Mouse (Mus musculus): ENCODE measurements around the gene Ckap2l. TPM values are rescaled to one million over a fixed set of nuclear protein-coding genes. Genes with fewer than 3 reads are reported as not detected.

Gene Ckap2l
- polyA plus RNA-seq, 1 experiment: 58.1 TPM

DNA sequence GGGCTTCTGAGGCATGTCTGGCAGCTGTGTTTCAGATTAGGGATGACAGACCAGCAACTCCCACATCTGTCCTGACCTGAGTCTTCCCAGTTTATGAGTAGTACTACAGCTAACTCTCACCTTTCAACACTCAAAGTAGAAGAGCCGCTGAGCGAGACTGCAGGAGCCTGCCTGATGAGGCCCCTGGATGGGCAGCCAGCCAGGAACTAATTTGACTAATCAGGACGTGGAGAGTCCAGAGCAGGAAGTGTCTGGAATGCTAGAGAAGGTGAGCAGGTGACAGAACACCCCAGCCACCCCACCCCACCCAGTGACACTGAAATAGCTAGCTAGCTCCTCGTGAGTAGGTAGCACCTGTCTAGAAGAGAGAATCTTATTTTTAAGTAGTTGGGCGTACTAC, 51.4 kb downstream of the Ckap2l start:
- TF ChIP-seq POLR2A (IDR thresholded peaks at IDR 0.05; ENCODE audit: insufficient read depth, low read length): no peak
- TF ChIP-seq EP300 (IDR thresholded peaks at IDR 0.05; ENCODE audit: insufficient read depth, low read depth, low read length): peak; percentile 96
- Histone ChIP-seq H3K4me1 (ENCODE audit: control insufficient read depth, insufficient read depth, low read length) (peaks cover 10% of the 10 kb centered on the region), H3K9ac (ENCODE audit: low read depth, poor library complexity, severe bottlenecking) (peak overlapping the region; percentile 56), H3K36me3 (ENCODE audit: control insufficient read depth, insufficient read depth, low read length, poor library complexity, severe bottlenecking) (no peaks in the 10 kb centered on the region), H3K27ac (ENCODE audit: insufficient read depth, low read length) (peak overlapping the region; percentile 97), H3K9me3 (replicated peaks; ENCODE audit: control insufficient read depth, insufficient read depth, low read length, poor library complexity, severe bottlenecking) (no peaks in the 10 kb centered on the region), H3K4me3 (ENCODE audit: low read depth, low read length) (0 out of 2 replicates have a peak overlapping the region, but pooled peaks have one; percentile 21), H3K27me3 (ENCODE audit: control insufficient read depth, insufficient read depth, low read length, poor library complexity, severe bottlenecking) (no peaks in the 10 kb centered on the region)

DNA sequence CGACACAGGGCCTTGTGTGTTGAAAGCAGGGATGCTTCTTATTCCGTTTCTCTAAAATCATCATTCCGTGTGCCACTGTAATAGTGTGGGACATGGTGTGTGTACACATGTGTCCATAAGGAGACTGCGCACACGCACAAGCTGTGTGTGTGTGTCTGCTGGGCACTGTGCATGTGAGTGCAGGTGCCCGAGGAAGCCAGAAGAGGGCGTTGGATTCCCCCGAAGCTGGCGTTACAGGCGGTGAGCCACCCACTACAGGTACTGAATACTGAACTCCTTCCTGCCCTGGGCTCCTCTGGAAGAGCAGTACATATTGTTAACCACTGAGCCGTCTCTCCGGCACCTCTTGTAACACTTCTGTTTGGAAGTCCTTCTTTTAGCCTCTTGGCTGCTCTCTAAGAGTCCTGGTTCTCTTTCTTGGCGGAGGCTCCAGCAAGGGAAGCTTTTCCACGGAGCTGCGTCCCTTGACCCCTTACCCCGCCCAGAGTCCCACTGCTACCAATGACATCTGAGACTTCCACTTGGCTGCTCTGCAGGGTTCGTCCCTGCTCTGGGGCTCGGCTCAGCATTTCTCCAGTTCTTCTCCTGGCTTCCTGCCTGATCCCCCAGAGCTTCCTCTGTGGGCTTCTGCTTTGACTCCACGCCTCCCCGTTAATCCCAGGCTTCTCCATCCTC, 52.4 kb downstream of the Ckap2l start:
- Histone ChIP-seq H3K27me3 (ENCODE audit: control insufficient read depth, insufficient read depth, low read length, poor library complexity, severe bottlenecking) (no peaks in the 10 kb centered on the region), H3K4me3 (ENCODE audit: low read depth, low read length) (peak overlapping the region; percentile 55), H3K36me3 (ENCODE audit: control insufficient read depth, insufficient read depth, low read length, poor library complexity, severe bottlenecking) (no peaks in the 10 kb centered on the region), H3K9ac (ENCODE audit: low read depth, poor library complexity, severe bottlenecking) (peak overlapping the region; percentile 56), H3K9me3 (replicated peaks; ENCODE audit: control insufficient read depth, insufficient read depth, low read length, poor library complexity, severe bottlenecking) (no peaks in the 10 kb centered on the region), H3K4me1 (ENCODE audit: control insufficient read depth, insufficient read depth, low read length) (peaks cover 10% of the 10 kb centered on the region), H3K27ac (ENCODE audit: insufficient read depth, low read length) (peak overlapping the region; percentile 92)
- TF ChIP-seq POLR2A (IDR thresholded peaks at IDR 0.05; ENCODE audit: insufficient read depth, low read length): no peak
- TF ChIP-seq CTCF (IDR thresholded peaks at IDR 0.05; ENCODE audit: low read depth, low read length): peak; percentile 66
- 0 out of 2 replicates have a peak, but pooled peaks have one; percentile 64 for TF ChIP-seq EP300 (IDR thresholded peaks at IDR 0.05; ENCODE audit: insufficient read depth, low read depth, low read length)

DNA sequence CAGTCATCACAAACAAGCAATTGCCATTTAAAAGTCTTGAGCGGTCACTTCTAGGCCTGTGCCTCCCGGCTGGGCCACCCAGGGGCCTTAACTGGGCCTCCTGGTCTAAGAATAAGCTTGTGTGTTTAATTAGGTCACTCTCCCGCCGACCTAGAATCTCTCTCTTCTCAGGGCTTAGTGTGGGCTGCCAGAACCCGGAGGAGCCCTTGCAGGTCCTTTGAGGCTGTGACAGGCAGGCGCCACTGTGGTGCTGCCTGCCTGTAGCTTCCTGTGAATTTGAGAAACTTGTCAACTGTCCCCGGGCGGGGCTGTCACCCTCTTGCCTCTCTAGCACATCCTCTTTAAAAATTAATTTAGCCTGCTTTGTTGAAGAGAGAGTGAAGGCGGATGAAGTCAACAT, 53.2 kb downstream of the Ckap2l start:
- Histone ChIP-seq H3K4me3 (ENCODE audit: low read depth, low read length) (no peak overlapping the region), H3K27ac (ENCODE audit: insufficient read depth, low read length) (peak overlapping the region; percentile 92), H3K4me1 (ENCODE audit: control insufficient read depth, insufficient read depth, low read length) (peaks cover 10% of the 10 kb centered on the region), H3K9me3 (replicated peaks; ENCODE audit: control insufficient read depth, insufficient read depth, low read length, poor library complexity, severe bottlenecking) (no peaks in the 10 kb centered on the region), H3K36me3 (ENCODE audit: control insufficient read depth, insufficient read depth, low read length, poor library complexity, severe bottlenecking) (no peaks in the 10 kb centered on the region), H3K9ac (ENCODE audit: low read depth, poor library complexity, severe bottlenecking) (peak overlapping the region; percentile 13; the same call in 1 of the 2 replicates), H3K27me3 (ENCODE audit: control insufficient read depth, insufficient read depth, low read length, poor library complexity, severe bottlenecking) (no peaks in the 10 kb centered on the region)
- TF ChIP-seq CTCF (IDR thresholded peaks at IDR 0.05; ENCODE audit: low read depth, low read length) (no peak), EP300 (IDR thresholded peaks at IDR 0.05; ENCODE audit: insufficient read depth, low read depth, low read length) (0 out of 2 replicates have a peak, but pooled peaks have one; percentile 12), POLR2A (IDR thresholded peaks at IDR 0.05; ENCODE audit: insufficient read depth, low read length) (no peak)

DNA sequence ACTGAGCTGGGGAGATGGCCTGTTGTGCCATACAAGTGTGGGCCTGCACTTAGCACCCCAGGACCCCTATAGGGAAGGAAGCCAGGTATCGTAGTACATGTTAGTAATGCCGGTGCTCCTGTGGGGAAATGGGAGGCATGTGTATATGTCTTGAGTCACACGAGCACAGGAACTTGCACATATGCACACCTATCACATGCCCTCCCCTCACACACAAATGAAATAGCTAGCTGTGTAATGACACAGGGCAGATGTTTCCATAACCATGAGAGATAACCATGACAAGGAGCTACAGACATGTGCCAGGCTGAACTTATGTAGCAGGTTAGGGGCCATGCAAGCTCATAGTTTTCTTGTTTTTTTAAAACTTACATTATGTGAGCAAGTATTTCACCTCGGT, 54.0 kb downstream of the Ckap2l start:
- no peak for TF ChIP-seq CTCF (IDR thresholded peaks at IDR 0.05; ENCODE audit: low read depth, low read length)
- Histone ChIP-seq H3K9ac (ENCODE audit: low read depth, poor library complexity, severe bottlenecking) (no peak overlapping the region), H3K4me1 (ENCODE audit: control insufficient read depth, insufficient read depth, low read length) (peaks cover 10% of the 10 kb centered on the region), H3K9me3 (replicated peaks; ENCODE audit: control insufficient read depth, insufficient read depth, low read length, poor library complexity, severe bottlenecking) (no peaks in the 10 kb centered on the region), H3K27ac (ENCODE audit: insufficient read depth, low read length) (peak overlapping the region; percentile 94), H3K4me3 (ENCODE audit: low read depth, low read length) (no peak overlapping the region), H3K27me3 (ENCODE audit: control insufficient read depth, insufficient read depth, low read length, poor library complexity, severe bottlenecking) (no peaks in the 10 kb centered on the region), H3K36me3 (ENCODE audit: control insufficient read depth, insufficient read depth, low read length, poor library complexity, severe bottlenecking) (no peaks in the 10 kb centered on the region)

DNA sequence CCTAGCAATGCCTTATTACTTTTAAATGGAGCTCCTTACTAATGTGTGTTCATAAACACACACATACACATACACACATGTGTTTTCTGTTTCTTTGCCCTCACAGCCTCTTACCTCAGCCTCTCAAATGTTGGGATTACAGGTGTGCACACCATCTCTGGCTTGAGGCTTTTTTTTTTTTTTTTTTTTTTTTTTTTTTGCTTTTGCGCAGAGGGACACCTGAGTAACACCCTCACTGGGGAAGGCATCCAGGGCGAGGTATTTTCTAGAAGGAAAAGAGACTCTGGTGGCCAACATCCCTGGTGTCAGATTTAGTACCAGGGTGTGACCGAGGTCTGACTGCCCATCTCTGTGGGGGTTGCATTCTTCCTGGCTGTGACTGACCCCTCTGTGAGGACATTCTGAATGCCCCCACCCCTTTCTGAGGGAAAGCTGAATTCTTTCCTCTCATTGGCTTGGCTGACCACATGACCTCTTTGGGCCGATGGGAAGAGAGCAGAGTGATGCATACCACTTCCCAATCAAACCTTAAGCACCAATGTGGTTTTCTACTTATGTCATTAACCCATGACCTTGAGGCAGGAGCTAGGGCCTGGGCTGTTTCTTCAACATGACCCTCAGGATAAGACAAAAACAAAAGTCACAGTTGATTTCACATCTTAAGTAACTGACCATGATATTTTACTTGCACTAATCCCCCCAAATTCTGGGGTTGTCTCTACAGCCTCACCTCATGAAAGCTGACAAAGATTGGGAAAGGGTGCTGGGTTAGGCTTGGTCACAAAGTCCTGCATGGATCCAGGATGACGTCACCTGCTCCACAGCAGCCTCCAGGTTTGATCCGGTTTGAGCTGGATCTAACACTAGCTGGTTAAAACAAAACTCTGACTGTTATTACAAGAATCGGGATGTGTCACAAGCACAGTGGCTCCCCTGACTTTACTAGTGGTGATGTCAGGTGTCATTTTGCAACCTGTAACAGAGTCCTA, 54.9 kb downstream of the Ckap2l start:
- Histone ChIP-seq H3K9me3 (replicated peaks; ENCODE audit: control insufficient read depth, insufficient read depth, low read length, poor library complexity, severe bottlenecking) (no peaks in the 10 kb centered on the region), H3K9ac (ENCODE audit: low read depth, poor library complexity, severe bottlenecking) (peak overlapping the region; percentile 1; the same call in 1 of the 2 replicates), H3K36me3 (ENCODE audit: control insufficient read depth, insufficient read depth, low read length, poor library complexity, severe bottlenecking) (no peaks in the 10 kb centered on the region), H3K27me3 (ENCODE audit: control insufficient read depth, insufficient read depth, low read length, poor library complexity, severe bottlenecking) (no peaks in the 10 kb centered on the region), H3K4me1 (ENCODE audit: control insufficient read depth, insufficient read depth, low read length) (peaks cover 10% of the 10 kb centered on the region), H3K4me3 (ENCODE audit: low read depth, low read length) (no peak overlapping the region), H3K27ac (ENCODE audit: insufficient read depth, low read length) (peak overlapping the region; percentile 92)
- no peak for TF ChIP-seq CTCF (IDR thresholded peaks at IDR 0.05; ENCODE audit: low read depth, low read length)
- TF ChIP-seq EP300 (IDR thresholded peaks at IDR 0.05; ENCODE audit: insufficient read depth, low read depth, low read length): peak; percentile 91
